Mouse (Mus musculus) brain, embryonic 14.5 days (tissue): ENCODE measurements around the gene Samhd1.

Experiments used
- CTCF ChIP-seq: fragments of 200-500 bp; IDR thresholded peaks from 2 replicates; pipeline ENCODE4 v1.5.1; 2012; ENCODE audit warnings: inconsistent platforms, mild to moderate bottlenecking, moderate library complexity, borderline replicate concordance; ENCODE audit not compliant: insufficient read depth, insufficient read length; ENCODE audit errors: extremely low read depth
- POLR2A ChIP-seq: fragments of 200-500 bp; IDR thresholded peaks from 2 replicates; pipeline ENCODE4 v1.6.1; 2012; ENCODE audit warnings: mild to moderate bottlenecking, inconsistent platforms, borderline replicate concordance; ENCODE audit not compliant: poor library complexity, insufficient read depth, insufficient read length, severe bottlenecking; ENCODE audit errors: extremely low read depth

GRCm38 (mm10) chr2:157055721-157056120, 79.3 kb downstream of the Samhd1 start:
- no peak for TF ChIP-seq CTCF
- TF ChIP-seq POLR2A, result no peak
